Mouse (Mus musculus): ENCODE data around the gene Aes. TPM values are rescaled to one million over a fixed set of nuclear protein-coding genes. Genes with fewer than 3 reads are reported as not detected.

Gene Aes
- polyA plus RNA-seq, 1 experiment, result 3,125 TPM

GRCm38 (mm10) chr10:81546788-81547571 is 12.3 kb upstream of the Aes start:
- WGBS, result 98% methylated on average over 13 of the region's 13 CpGs
- H3K4me1 ChIP-seq (replicated peaks; ENCODE audit: control insufficient read depth, insufficient read depth, low read length), result peaks cover 36% of the 10 kb centered on the region
- TF ChIP-seq POLR2A (IDR thresholded peaks at IDR 0.05; ENCODE audit: control insufficient read depth, extremely low read depth, insufficient read depth, low read length, poor library complexity), result no peak
- TF ChIP-seq CTCF (IDR thresholded peaks at IDR 0.05; ENCODE audit: borderline replicate concordance, control insufficient read depth, extremely low read depth, insufficient read depth, low read length, poor library complexity), result no peak
- H3K4me3 ChIP-seq (ENCODE audit: control insufficient read depth, insufficient read depth, low read length), result no peak overlapping the region
- no peaks in the 10 kb centered on the region for H3K27me3 ChIP-seq (ENCODE audit: control insufficient read depth, insufficient read depth, low read length)
- no peak overlapping the region for H3K27ac ChIP-seq (ENCODE audit: control insufficient read depth, insufficient read depth, low read length)
- no peaks in the 10 kb centered on the region for H3K36me3 ChIP-seq (ENCODE audit: control insufficient read depth, insufficient read depth, low read length)
- DNase-seq, result no peak

- H3K27ac ChIP-seq (ENCODE audit: control insufficient read depth, insufficient read depth, low read length), result no peak overlapping the region
- H3K27me3 ChIP-seq (ENCODE audit: control insufficient read depth, insufficient read depth, low read length), result no peaks in the 10 kb centered on the region
- DNase-seq, result no peak
- H3K4me1 ChIP-seq (replicated peaks; ENCODE audit: control insufficient read depth, insufficient read depth, low read length), result peaks cover 20% of the 10 kb centered on the region
- no peak overlapping the region for H3K4me3 ChIP-seq (ENCODE audit: control insufficient read depth, insufficient read depth, low read length)
- 89% methylated on average over 5 of the region's 5 CpGs for WGBS
- H3K36me3 ChIP-seq (ENCODE audit: control insufficient read depth, insufficient read depth, low read length), result no peaks in the 10 kb centered on the region
- TF ChIP-seq CTCF (IDR thresholded peaks at IDR 0.05; ENCODE audit: borderline replicate concordance, control insufficient read depth, extremely low read depth, insufficient read depth, low read length, poor library complexity) (no peak), POLR2A (IDR thresholded peaks at IDR 0.05; ENCODE audit: control insufficient read depth, extremely low read depth, insufficient read depth, low read length, poor library complexity) (no peak)
These were observed 10.3 kb upstream of the Aes start for GRCm38 (mm10) chr10:81548944-81549343.

- Histone ChIP-seq H3K27ac (ENCODE audit: control insufficient read depth, insufficient read depth, low read length) (no peak overlapping the region; the same call in 1 of the 2 replicates), H3K36me3 (ENCODE audit: control insufficient read depth, insufficient read depth, low read length) (no peaks in the 10 kb centered on the region), H3K4me3 (ENCODE audit: control insufficient read depth, insufficient read depth, low read length) (no peak overlapping the region), H3K4me1 (replicated peaks; ENCODE audit: control insufficient read depth, insufficient read depth, low read length) (peaks cover 16% of the 10 kb centered on the region), H3K27me3 (ENCODE audit: control insufficient read depth, insufficient read depth, low read length) (no peaks in the 10 kb centered on the region)
- peak; percentile 82 for DNase-seq
- 19% methylated on average over 7 of the region's 7 CpGs for WGBS
- TF ChIP-seq POLR2A (IDR thresholded peaks at IDR 0.05; ENCODE audit: control insufficient read depth, extremely low read depth, insufficient read depth, low read length, poor library complexity) (no peak), CTCF (IDR thresholded peaks at IDR 0.05; ENCODE audit: borderline replicate concordance, control insufficient read depth, extremely low read depth, insufficient read depth, low read length, poor library complexity) (peak; percentile 91)
These were observed 9.0 kb upstream of the Aes start for GRCm38 (mm10) chr10:81550257-81550656.

GRCm38 (mm10) chr10:81551597-81552102 is 7.6 kb upstream of the Aes start:
- peaks cover 21% of the 10 kb centered on the region for H3K4me1 ChIP-seq (replicated peaks; ENCODE audit: control insufficient read depth, insufficient read depth, low read length)
- H3K36me3 ChIP-seq (ENCODE audit: control insufficient read depth, insufficient read depth, low read length), result no peaks in the 10 kb centered on the region
- peak; percentile 83 for DNase-seq
- TF ChIP-seq CTCF (IDR thresholded peaks at IDR 0.05; ENCODE audit: borderline replicate concordance, control insufficient read depth, extremely low read depth, insufficient read depth, low read length, poor library complexity) (peak; percentile 99), POLR2A (IDR thresholded peaks at IDR 0.05; ENCODE audit: control insufficient read depth, extremely low read depth, insufficient read depth, low read length, poor library complexity) (0 out of 2 replicates have a peak, but pooled peaks have one; percentile 22)
- H3K27ac ChIP-seq (ENCODE audit: control insufficient read depth, insufficient read depth, low read length), result peak overlapping the region; percentile 51
- under 1% methylated on average over 12 of the region's 12 CpGs for WGBS
- H3K4me3 ChIP-seq (ENCODE audit: control insufficient read depth, insufficient read depth, low read length), result no peak overlapping the region
- H3K27me3 ChIP-seq (ENCODE audit: control insufficient read depth, insufficient read depth, low read length), result no peaks in the 10 kb centered on the region

- H3K27ac ChIP-seq (ENCODE audit: control insufficient read depth, insufficient read depth, low read length), result no peak overlapping the region
- peak; percentile 48 for DNase-seq
- H3K36me3 ChIP-seq (ENCODE audit: control insufficient read depth, insufficient read depth, low read length), result no peaks in the 10 kb centered on the region
- H3K4me1 ChIP-seq (replicated peaks; ENCODE audit: control insufficient read depth, insufficient read depth, low read length), result peaks cover 21% of the 10 kb centered on the region
- TF ChIP-seq CTCF (IDR thresholded peaks at IDR 0.05; ENCODE audit: borderline replicate concordance, control insufficient read depth, extremely low read depth, insufficient read depth, low read length, poor library complexity), result peak; percentile 75; the same call in 1 of the 2 replicates
- TF ChIP-seq POLR2A (IDR thresholded peaks at IDR 0.05; ENCODE audit: control insufficient read depth, extremely low read depth, insufficient read depth, low read length, poor library complexity), result no peak
- 95% methylated on average over 5 of the region's 5 CpGs for WGBS
- no peak overlapping the region for H3K4me3 ChIP-seq (ENCODE audit: control insufficient read depth, insufficient read depth, low read length)
- H3K27me3 ChIP-seq (ENCODE audit: control insufficient read depth, insufficient read depth, low read length), result no peaks in the 10 kb centered on the region
These were observed 6.1 kb upstream of the Aes start for GRCm38 (mm10) chr10:81553232-81553631.

GRCm38 (mm10) chr10:81553807-81554755 is 5.2 kb upstream of the Aes start:
- WGBS, result 86% methylated on average over 6 of the region's 6 CpGs
- H3K4me3 ChIP-seq (ENCODE audit: control insufficient read depth, insufficient read depth, low read length), result no peak overlapping the region
- TF ChIP-seq POLR2A (IDR thresholded peaks at IDR 0.05; ENCODE audit: control insufficient read depth, extremely low read depth, insufficient read depth, low read length, poor library complexity), result no peak
- TF ChIP-seq CTCF (IDR thresholded peaks at IDR 0.05; ENCODE audit: borderline replicate concordance, control insufficient read depth, extremely low read depth, insufficient read depth, low read length, poor library complexity), result no peak
- H3K36me3 ChIP-seq (ENCODE audit: control insufficient read depth, insufficient read depth, low read length), result no peaks in the 10 kb centered on the region
- no peak overlapping the region for H3K27ac ChIP-seq (ENCODE audit: control insufficient read depth, insufficient read depth, low read length)
- peaks cover 25% of the 10 kb centered on the region for H3K4me1 ChIP-seq (replicated peaks; ENCODE audit: control insufficient read depth, insufficient read depth, low read length)
- no peaks in the 10 kb centered on the region for H3K27me3 ChIP-seq (ENCODE audit: control insufficient read depth, insufficient read depth, low read length)
- DNase-seq, result no peak

Data from thymus, adult 2 months (tissue).